Mouse (Mus musculus): Measurements from ENCODE around the gene Dnah10.
A peak's percentile ranks its signal among the peaks of the same experiment; 100 is the strongest.

Gene Dnah10

DNA sequence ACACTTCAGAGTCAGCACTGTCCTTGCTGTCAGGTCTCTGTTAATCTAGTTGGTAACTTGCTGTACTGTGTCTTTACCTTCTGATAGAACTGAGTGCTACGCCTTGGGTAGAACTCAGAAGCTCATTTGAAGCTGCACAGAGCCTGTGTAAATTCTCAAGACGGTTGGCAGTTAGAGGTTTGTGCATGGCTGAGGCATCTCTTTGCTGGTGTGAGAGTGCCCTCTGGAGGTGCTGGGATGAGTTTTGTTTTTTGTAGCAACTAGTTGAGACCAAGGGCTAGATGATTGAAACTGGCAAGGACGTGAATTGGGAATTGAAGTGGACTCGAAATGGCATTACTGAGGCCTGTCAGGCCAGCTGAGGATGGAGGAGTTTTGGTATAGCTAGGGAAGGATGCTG is 144.1 kb downstream of the Dnah10 start:
- DNase-seq (ENCODE audit: low read depth, low spot score) = peak; percentile 61

DNA sequence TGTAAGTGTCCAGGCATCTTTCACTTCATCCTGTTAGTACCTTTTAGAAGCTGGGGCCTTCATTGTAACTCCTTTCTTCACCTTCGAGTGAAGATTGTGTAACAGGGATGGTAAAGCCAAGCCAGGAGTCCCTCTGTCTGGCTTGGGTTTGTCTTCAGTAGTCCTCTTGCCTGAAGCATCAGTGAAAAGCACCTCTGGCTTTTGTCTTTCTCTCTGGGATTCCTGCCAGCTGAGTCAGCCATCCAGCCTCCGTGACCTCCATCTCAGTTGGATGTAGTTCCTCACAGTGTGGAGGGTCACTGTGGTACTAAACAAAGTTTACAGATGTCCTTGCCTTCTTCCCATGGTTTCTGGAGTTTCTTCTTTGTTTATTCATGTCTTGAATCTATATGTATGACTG is 147.1 kb downstream of the Dnah10 start:
- DNase-seq (ENCODE audit: low read depth, low spot score) = no peak

DNA sequence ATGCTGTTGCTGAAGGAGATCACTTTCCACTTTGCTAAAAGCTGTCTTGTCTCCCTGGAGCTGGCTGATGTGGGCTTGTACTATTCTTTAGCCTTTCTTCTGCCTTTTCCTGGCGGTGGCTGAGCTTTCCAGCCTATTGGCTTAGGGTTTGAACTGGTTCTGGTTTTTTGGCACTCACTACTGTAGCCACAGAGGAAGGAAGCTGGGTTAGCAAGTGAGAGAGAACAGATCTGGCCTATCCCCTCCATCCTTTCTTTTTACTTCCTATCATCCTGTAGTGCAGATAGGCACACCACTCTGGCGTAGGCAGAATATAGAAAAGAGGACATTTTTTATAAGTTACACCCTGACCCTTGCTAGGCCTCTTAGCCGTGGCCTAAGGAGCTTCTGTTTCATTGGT is 148.2 kb downstream of the Dnah10 start:
- no peak for DNase-seq (ENCODE audit: low read depth, low spot score)

DNA sequence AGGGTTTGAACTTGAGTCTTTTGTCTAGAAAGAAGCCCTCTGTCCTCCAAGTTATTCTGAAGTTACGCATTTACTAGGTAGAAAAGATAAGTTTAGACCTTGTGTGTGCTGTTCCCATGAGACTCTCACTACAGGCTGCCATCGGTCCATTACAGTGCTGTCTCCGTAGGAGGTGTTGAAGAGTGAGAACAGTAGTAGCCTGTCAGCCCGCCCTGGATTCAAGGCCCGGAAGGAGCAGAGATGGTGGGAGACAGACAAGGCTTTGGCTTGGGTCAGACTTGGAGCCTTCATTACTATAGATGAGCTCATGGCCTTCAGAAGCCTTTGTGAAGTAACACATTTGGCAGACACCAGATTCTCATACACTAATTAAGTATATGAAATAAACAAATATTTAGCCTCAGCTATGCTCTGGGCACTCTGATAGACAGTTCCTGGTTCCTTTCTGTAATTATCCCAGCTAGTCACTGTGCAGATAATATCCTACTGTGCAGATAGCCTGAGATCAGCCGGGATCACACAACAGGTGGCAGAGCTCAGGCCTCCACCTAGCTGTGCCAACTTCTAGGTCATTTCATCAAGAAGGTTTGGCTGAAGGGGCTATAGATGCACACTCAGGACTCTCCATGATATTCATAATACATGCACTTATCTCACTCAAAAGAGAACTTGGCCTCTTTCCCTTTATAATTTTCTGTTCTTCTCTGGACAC is 149.2 kb downstream of the Dnah10 start:
- no peak for DNase-seq (ENCODE audit: low read depth, low spot score)

DNA sequence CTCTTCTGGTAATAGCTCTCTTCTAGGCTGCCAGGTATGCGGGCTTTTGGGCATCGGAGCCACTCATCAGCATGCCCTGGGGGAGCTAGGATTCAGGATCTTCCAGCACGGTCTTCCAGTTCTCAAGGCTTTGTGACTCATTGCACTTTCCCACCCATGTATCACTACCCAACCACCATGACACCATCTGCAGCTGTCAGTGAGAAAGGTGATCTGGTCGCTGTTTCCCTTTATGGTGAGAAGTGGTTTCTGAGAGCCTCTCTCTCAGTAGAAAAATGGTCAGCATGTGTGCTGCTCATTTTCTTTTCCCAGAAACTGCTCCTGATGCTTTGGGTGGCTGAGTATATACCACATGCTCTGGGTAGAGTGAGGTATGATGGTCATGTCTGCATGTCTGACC is 154.4 kb downstream of the Dnah10 start:
- no peak for DNase-seq (ENCODE audit: low read depth, low spot score)

DNA sequence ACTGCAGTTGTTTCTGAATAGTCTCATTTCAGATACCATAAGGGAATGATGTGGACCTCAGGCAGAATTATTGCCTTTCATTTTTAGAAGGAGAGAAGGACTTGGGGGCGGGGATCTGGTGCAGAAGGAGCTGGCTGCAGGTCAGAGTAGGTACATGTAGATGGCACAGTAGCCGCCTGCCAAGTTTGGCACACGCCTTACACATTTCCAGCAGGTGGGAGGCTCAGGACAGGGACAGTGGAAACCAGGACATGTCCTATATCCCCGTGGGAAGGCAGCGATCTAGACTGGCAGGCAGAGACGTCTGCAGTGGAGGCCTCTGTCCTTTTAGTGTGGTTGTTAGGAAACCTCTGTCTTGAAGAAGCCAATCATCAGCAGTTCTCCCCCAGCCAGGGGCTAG is 154.9 kb downstream of the Dnah10 start:
- DNase-seq (ENCODE audit: low read depth, low spot score) = no peak

DNA sequence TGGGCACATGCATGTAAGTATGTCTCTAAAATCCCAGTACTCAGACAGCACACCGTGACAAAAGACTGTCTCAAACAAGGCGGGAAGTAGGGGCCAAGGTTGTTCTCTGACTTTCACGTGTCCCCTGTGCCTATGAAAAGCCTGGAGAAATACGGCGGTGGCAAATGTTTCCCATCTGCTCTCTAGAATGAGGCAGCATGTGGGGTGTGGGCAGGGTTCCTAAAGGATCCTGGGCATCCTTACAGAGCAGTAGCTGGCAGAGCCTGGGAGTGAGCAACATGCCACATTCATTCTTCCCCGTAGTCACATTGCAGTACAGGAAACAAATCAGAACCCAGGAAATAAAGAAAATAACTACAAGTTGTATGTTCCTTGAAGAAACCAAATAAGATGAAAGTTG is 159.0 kb downstream of the Dnah10 start:
- no peak for DNase-seq (ENCODE audit: low read depth, low spot score)
